Mouse (Mus musculus) embryonic facial prominence, embryonic 11.5 days (tissue): ENCODE results near the gene Lrrc4c. TPM values are rescaled to one million over a fixed set of nuclear protein-coding genes. Genes with fewer than 3 reads are reported as not detected.

Source experiments
- ATAC-seq: fragments of 200-750 bp; cut with Nextera tagmentation; replicated peaks from 2 replicates; pipeline ENCODE4 v1.8.0; 2017; ENCODE audit warnings: low read depth; ENCODE audit not compliant: insufficient number of reproducible peaks, low FRiP score, low TSS enrichment
- DNase-seq: peaks from one replicate; pipeline ENCODE4 v3.0.0-alpha.2; 2015; ENCODE audit warnings: low spot score
- H3K27ac ChIP-seq: fragments of 300-500 bp; sonication (generic); replicated peaks from 2 replicates; pipeline ENCODE4 v1.5.1; 2014; ENCODE audit warnings: mild to moderate bottlenecking, low read depth, low read length, control low read depth
- H3K27me3 ChIP-seq: fragments of 300-500 bp; sonication (generic); 2 replicates; pipeline ENCODE4 v1.6.1; 2014; ENCODE audit warnings: mild to moderate bottlenecking, low read length, moderate library complexity, mixed read lengths; ENCODE audit not compliant: control insufficient read depth, insufficient read depth
- H3K36me3 ChIP-seq: fragments of 300-500 bp; sonication (generic); replicated peaks from 2 replicates; pipeline ENCODE4 v1.6.1; 2014; ENCODE audit warnings: low read depth, mild to moderate bottlenecking, low read length, moderate library complexity, mixed read lengths; ENCODE audit not compliant: control insufficient read depth, insufficient read depth
- H3K4me1 ChIP-seq: fragments of 300-500 bp; sonication (generic); 2 replicates; pipeline ENCODE4 v1.6.1; 2014; ENCODE audit warnings: low read length, mixed read lengths; ENCODE audit not compliant: control insufficient read depth, insufficient read depth
- H3K4me2 ChIP-seq: fragments of 300-500 bp; sonication (generic); 2 replicates; pipeline ENCODE4 v1.6.1; 2014; ENCODE audit warnings: low read depth, mild to moderate bottlenecking, control low read depth, low read length, moderate library complexity
- H3K4me3 ChIP-seq: fragments of 300-500 bp; sonication (generic); 2 replicates; pipeline ENCODE4 v1.5.1; 2014; ENCODE audit warnings: low read depth, low read length, control low read depth
- H3K9ac ChIP-seq: fragments of 300-500 bp; sonication (generic); replicated peaks from 2 replicates; pipeline ENCODE4 v1.6.1; 2014; ENCODE audit warnings: mild to moderate bottlenecking, control low read depth, low read length
- H3K9me3 ChIP-seq: fragments of 300-500 bp; sonication (generic); replicated peaks from 2 replicates; pipeline ENCODE4 v1.6.1; 2016; ENCODE audit warnings: mild to moderate bottlenecking, low read length, inconsistent platforms, mixed read lengths; ENCODE audit not compliant: control insufficient read depth
- WGBS: fragments of 180-500 bp; shearing (Covaris S2); extraction: QIAGEN DNeasy Blood & Tissue Kit; methylation state at CpG from one replicate; pipeline ENCODE4 v1.1.7; 2014; 5-methylcytosine and 5-hydroxymethylcytosine counted together
- polyA plus RNA-seq: library from polyadenylated mRNA; unstranded; fragments of >200 nt; fragmentation: Nextera tagmentation; extraction: Ambion mirVana; gene quantifications from 2 replicates; pipeline ENCODE4 v1.2.1, GENCODE M21; 2014

The Lrrc4c gene
- polyA plus RNA-seq, 1 experiment from 2014 or later, result 2.2 TPM

GRCm38 (mm10) chr2:97413066-97413465, 1095.1 kb downstream of the Lrrc4c start:
- H3K4me3 ChIP-seq, result no peak overlapping the region
- H3K27ac ChIP-seq, result no peak overlapping the region
- DNase-seq (no peak), ATAC-seq (no peak)
- 92% methylated on average over 1 of the region's 1 CpGs for WGBS
- H3K9me3 ChIP-seq, result no peaks in the 10 kb centered on the region
- H3K36me3 ChIP-seq, result no peaks in the 10 kb centered on the region
- H3K4me2 ChIP-seq, result no peak overlapping the region
- no peaks in the 10 kb centered on the region for H3K27me3 ChIP-seq
- H3K4me1 ChIP-seq, result no peaks in the 10 kb centered on the region
- no peak overlapping the region for H3K9ac ChIP-seq

- Histone ChIP-seq H3K9me3 (no peaks in the 10 kb centered on the region), H3K36me3 (no peaks in the 10 kb centered on the region), H3K4me3 (no peak overlapping the region), H3K4me1 (no peaks in the 10 kb centered on the region), H3K27ac (no peak overlapping the region), H3K9ac (no peak overlapping the region), H3K27me3 (no peaks in the 10 kb centered on the region), H3K4me2 (no peak overlapping the region)
- no peak for DNase-seq
- 82% methylated on average over 8 of the region's 8 CpGs for WGBS
- ATAC-seq, result no peak
Measured at GRCm38 (mm10) chr2:97414416-97415362, 1096.7 kb downstream of the Lrrc4c start.

DNA sequence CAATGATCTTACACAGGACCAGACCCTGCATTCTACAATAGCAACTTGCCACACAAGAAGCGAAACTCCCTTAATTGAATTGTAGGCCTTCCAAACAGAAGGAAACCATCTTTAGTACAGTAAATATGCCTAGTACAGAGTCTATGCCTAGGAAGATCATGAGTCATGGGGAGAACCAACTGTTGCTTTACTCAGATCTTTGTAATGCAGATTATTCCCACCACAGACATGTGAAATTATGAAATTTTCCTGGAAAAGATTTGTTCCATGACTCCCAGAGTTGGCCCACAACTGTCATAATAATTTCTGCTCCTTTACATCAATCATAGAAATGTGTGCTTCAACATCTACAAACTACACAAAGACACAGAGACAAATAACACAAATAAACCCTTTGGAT, 1116.2 kb downstream of the Lrrc4c start:
- Histone ChIP-seq H3K9ac (no peak overlapping the region), H3K36me3 (no peaks in the 10 kb centered on the region), H3K4me1 (no peaks in the 10 kb centered on the region), H3K4me3 (no peak overlapping the region), H3K27ac (no peak overlapping the region), H3K4me2 (no peak overlapping the region), H3K9me3 (no peaks in the 10 kb centered on the region), H3K27me3 (no peaks in the 10 kb centered on the region)
- ATAC-seq (no peak), DNase-seq (no peak)
- WGBS, result 81% methylated on average over 1 of the region's 1 CpGs

DNA sequence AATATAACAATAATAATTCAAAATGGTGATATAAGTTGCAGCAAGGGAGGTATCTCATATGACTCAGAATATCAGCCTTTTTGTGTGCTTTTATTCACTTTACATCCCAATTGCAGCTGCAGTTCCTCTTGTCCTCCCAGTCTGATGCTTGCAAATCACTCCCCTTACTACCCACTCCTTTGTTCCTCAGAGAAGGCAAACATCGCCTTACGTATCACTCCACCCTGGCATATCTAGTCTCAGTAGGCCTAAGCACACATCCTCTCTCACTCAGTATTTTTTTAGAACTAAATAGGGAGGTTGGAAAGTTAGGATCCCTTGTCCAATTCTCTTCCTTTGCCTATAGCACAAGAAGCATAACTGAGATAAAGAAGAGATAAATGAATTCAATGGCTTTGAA, 1117.6 kb downstream of the Lrrc4c start:
- H3K4me3 ChIP-seq, result no peak overlapping the region
- no peaks in the 10 kb centered on the region for H3K4me1 ChIP-seq
- no peak overlapping the region for H3K4me2 ChIP-seq
- no peak overlapping the region for H3K27ac ChIP-seq
- no peak for ATAC-seq
- H3K36me3 ChIP-seq, result no peaks in the 10 kb centered on the region
- no peaks in the 10 kb centered on the region for H3K9me3 ChIP-seq
- H3K27me3 ChIP-seq, result no peaks in the 10 kb centered on the region
- 73% methylated on average over 2 of the region's 2 CpGs for WGBS
- no peak for DNase-seq
- H3K9ac ChIP-seq, result no peak overlapping the region

DNA sequence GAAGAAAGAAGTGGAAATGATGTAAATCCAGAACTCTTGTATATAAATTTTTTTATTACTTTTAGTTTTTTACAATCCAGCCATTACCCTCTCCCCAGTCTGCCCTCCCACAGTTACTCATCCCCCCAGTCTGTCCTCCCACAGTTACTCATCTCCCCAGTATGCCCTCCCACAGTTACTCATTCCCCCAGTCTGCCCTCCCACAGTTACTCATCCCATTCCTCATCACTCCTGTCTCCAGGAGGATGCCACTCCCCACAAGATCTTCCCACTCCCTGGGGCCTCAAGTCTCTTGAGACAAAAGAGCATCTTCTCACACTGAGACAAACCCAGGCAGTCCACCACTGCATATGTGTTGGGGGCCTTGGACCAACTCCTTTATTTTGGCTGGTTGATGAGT, 1119.8 kb downstream of the Lrrc4c start:
- H3K27ac ChIP-seq, result no peak overlapping the region
- H3K4me2 ChIP-seq, result no peak overlapping the region
- H3K4me1 ChIP-seq, result no peaks in the 10 kb centered on the region
- no peaks in the 10 kb centered on the region for H3K27me3 ChIP-seq
- no peaks in the 10 kb centered on the region for H3K9me3 ChIP-seq
- H3K4me3 ChIP-seq, result no peak overlapping the region
- no peaks in the 10 kb centered on the region for H3K36me3 ChIP-seq
- no peak overlapping the region for H3K9ac ChIP-seq
- DNase-seq, result no peak
- no peak for ATAC-seq

DNA sequence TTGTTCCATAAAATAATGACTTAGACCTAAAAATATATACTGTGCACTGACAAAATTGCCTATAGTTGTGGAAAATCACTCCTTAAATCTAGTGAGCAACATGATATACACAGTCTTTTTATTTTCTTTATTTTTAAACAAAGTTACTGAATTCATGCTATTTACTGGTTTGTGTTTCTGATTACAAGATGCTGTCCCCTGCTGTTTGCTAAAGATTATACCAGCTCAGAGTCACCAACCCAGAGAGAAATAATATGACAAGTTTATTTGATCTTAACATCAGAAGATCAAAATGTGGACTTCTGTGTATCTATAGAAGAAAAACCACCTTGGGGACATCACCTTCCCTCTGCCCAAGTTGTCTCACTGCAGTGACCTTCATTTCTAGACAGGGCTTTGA, 1145.6 kb downstream of the Lrrc4c start:
- no peaks in the 10 kb centered on the region for H3K36me3 ChIP-seq
- H3K9ac ChIP-seq, result no peak overlapping the region
- no peaks in the 10 kb centered on the region for H3K9me3 ChIP-seq
- H3K4me1 ChIP-seq, result no peaks in the 10 kb centered on the region
- H3K27ac ChIP-seq, result no peak overlapping the region
- no peak overlapping the region for H3K4me3 ChIP-seq
- H3K4me2 ChIP-seq, result no peak overlapping the region
- no peak for DNase-seq
- ATAC-seq, result no peak
- no peaks in the 10 kb centered on the region for H3K27me3 ChIP-seq

DNA sequence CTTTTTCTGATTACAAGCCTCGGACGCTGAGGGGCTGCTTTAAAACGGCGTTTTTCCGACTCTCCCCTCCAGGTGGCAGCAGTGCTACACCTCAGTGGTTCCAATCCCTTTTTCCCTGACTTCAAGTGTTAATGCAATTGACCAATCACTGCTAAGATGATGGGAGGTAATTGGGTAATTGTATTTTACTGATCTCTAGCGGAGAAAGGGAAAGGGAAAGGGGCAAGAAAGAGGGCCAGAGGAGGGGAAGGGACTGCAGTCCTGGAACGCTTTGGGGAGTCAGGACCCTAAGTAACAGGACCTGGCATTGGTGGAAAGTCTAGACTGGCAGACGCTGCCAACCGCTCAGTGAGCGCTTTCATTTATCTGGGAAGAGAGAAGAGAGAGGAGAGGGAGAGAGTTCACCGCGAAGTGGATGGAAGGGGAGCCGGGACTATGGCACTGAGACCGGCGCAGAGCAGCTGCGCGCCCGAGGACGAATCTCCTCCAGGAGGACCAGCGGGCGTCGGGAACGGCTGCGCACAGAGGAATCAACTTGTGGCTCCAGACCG, 1148.3 kb downstream of the Lrrc4c start:
- peak overlapping the region; percentile 65; the same call in 1 of the 2 replicates for H3K27ac ChIP-seq
- no peaks in the 10 kb centered on the region for H3K4me1 ChIP-seq
- H3K4me2 ChIP-seq, result peak overlapping the region; percentile 85
- 0 out of 2 replicates have a peak overlapping the region, but pooled peaks have one; percentile 23 for H3K9ac ChIP-seq
- ATAC-seq (peak; percentile 90), DNase-seq (peak; percentile 90)
- H3K4me3 ChIP-seq, result peak overlapping the region; percentile 41
- H3K36me3 ChIP-seq, result no peaks in the 10 kb centered on the region
- H3K9me3 ChIP-seq, result no peaks in the 10 kb centered on the region
- WGBS, result under 1% methylated on average over 25 of the region's 25 CpGs
- no peaks in the 10 kb centered on the region for H3K27me3 ChIP-seq

DNA sequence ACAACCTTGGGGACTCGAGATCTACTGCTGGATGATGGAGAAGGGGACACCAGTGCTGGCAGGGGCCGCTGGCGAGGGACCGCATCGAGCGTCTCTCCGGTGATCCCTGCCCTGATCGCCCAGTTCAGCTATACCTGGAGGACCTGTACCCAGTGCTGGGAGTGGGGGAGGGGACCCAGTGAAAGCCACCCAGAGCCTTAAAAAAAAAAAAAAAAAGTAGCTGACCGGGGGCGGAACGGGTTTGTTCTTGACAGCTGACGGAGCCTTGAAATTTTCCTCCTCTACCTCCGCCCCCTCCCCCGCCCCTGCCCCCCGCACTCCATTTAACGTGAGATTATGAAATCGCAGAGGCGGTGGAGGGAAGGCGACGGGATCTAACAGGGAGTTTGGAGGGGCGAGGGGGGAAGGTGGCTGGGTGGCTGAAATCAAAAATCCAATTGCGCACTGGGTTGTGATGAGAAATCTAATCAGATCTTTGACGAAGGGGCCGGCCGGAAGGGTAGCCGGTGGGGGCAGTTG, 1149.1 kb downstream of the Lrrc4c start:
- peak overlapping the region; percentile 43; the same call in 1 of the 2 replicates for H3K9ac ChIP-seq
- WGBS, result 0% methylated on average over 26 of the region's 26 CpGs
- H3K4me2 ChIP-seq, result peak overlapping the region; percentile 85

More for the DNA sequence above, 1149.1 kb downstream of the Lrrc4c start:
- Histone ChIP-seq H3K4me1 (no peaks in the 10 kb centered on the region), H3K9me3 (no peaks in the 10 kb centered on the region), H3K27ac (0 out of 2 replicates have a peak overlapping the region, but pooled peaks have one; percentile 65), H3K4me3 (peak overlapping the region; percentile 41), H3K36me3 (no peaks in the 10 kb centered on the region), H3K27me3 (no peaks in the 10 kb centered on the region)
- ATAC-seq, result peak; percentile 86
- peak; percentile 47 for DNase-seq
